Mouse (Mus musculus) spleen, postnatal 4 days (tissue): Measurements from ENCODE around the gene Cdh4.

Experiments used
- DNase-seq, 2 experiments: peaks; one replicate each; pipeline ENCODE4 v3.0.0; 2022; ENCODE audit warnings: low spot score in 2 of 2

The Cdh4 gene

DNA sequence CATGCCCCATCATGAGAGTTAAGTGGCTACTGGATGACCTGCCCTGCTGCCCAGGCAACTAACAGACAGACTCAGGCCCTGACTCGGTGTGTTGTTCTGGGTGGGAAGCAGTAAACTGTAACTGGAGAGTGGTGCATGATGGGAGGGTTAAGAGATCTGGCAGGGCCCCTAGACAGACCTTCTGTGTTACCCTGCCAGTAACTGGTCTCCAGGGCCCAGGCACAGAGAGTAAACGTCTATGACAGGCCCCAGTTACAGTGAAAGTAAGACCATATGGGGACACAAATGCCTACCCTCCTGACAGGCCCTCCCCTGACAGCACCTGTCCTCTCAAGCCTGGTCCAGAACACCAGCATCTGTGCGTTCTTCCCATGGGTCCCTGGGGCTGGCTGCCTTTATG is 420.4 kb downstream of the Cdh4 start:
- no peak for DNase-seq

GRCm38 (mm10) chr2:179863266-179863665 is 421.0 kb downstream of the Cdh4 start:
- DNase-seq: no peak

DNA sequence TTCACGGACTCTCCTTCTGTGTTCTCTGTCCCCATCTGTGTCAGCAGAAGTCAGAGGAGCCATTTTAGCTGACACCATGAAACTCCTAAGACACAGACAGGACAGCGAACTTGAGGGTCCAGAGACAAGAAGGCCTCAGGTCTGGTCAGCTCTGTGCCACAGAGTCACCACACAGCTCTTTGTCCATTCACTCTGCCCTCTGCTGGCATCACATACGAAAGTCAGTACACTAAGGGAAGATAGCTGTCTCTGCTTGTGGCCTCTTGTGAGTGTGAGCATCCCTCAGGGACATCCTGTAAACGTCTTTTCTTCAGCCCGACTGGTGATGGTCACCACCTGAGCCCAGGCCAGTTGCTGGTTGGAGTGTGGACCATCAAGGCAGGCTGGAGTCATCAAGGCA is 422.9 kb downstream of the Cdh4 start:
- DNase-seq: no peak

DNA sequence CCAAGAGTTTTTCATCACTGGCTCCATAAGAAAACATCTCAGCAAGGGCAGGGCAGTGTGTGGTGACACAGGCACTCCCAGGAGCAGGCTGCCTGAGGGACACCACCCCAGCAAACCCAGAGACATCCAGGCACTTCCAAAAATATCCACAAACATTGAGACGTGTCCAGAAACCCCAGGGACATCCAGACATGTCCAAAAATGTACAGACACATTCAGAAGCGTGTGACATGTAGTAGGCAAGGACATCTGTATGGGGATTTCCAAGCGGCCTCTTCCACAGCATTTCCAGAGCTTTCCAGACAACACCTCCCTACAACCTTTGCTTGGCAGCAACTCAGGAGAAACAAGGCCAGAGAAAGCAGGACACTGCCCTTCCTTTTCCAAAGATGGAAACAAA is 425.4 kb downstream of the Cdh4 start:
- DNase-seq: no peak

GRCm38 (mm10) chr2:179869871-179870270 is 427.6 kb downstream of the Cdh4 start:
- no peak for DNase-seq

DNA sequence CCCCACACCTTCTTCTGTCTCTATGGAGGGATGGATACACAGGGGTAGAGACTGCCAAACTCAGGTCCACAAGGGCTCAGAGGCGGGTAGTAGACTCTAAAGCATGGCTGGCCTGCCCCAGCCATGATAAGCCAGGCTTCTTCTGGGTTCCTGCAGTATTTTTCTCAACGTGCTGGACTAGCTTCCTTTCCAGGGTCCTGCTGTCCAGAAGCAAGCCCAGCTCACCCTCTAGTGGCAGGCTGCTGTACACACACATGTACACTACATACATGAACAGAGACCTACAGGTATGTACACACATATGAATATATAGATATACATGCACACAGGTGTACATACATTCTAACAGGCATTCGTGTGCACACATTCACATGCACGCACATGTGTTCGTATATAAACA is 430.5 kb downstream of the Cdh4 start:
- no peak for DNase-seq

GRCm38 (mm10) chr2:179873315-179873714 is 431.1 kb downstream of the Cdh4 start:
- no peak for DNase-seq

- DNase-seq: peak; percentile 50 to 83
Measured at GRCm38 (mm10) chr2:179875147-179875546, 432.9 kb downstream of the Cdh4 start.

DNA sequence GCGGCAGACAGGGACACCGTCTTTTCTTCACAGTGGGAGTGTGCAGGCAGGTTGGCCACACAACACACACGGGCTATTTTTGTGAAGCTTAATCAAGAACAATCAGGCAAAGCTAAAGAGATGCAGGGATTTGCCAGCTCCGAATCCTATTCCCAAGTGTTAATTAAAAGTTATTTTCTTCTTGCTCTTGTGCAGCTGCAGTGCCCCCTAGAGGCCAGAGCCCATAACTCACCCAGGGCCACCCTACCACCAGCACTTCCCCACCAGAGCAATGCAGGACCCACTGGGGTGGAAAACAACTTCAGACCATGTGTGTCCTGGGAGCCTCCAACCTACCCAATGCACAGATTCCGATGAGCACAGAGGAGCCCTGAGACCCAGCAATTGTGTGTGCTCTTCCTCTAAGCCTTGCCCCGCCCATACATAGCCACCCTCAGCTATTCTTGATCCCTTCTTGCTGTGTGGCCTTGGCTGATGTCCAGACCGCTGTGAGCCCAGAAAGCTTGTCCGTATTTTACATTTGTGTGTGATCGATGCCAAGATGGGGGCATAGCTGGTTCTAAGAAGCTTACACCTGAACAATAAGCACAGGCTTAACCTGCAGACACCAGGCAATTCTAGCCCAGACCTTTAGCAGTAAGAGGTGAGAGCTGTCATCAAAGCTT is 435.5 kb downstream of the Cdh4 start:
- DNase-seq: peak; percentile 24 to 77

DNA sequence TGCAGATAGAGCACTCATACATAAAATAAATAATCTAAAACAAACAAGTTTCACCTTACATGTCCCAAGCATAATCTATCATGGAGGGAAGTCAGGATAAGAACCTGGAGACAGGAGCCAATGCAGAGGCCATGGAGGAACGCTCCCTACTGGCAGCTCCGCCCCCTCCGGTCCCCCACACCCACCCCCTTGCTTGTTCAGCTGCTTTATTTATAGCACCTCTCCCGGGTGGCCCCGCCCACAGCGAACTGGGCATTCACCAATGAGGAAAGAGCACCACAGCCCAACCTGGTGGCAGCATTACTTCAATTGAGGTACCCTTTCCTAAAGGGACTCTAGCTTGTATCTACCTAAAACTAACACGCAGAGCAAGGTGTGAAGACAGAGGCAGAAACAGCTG is 442.3 kb downstream of the Cdh4 start:
- no peak for DNase-seq

DNA sequence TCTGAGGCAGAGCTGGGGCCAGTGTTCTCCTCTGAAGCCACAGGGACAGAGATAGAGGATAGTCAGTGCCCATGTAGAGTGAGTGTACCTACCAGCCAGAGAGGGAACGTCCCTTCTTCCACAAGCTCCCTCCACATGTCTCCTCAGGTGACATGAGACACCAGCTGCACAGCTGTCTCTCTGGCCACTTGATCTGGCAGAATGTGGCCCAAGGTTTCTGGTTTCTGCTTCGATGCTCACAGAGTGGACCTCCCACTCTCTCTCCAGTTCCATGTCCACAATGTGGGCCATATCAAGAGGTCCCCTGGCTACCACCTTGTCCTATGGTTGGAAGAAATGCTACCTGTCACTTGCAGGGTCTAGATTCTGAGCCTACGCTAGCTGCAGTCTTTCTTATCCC is 448.8 kb downstream of the Cdh4 start:
- no peak for DNase-seq

DNA sequence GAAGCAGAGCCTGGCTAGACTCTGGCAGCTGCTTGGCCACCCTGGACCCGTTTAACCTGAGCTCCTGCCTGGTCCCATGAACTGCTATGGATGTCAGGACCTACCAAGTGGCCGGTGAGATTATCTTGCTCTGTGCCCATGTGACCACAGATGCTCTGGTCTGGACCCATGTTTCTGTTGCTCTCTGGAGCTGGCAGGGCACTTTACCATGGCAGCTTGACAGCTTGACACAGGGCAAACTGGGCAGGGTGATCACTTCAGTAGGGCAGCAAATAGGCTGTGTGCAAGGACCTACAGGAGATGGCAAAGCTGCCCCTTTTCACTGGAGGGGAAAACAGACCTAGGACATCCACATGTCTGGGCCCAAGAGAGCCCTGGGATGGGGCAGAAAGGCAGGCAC is 454.7 kb downstream of the Cdh4 start:
- no peak for DNase-seq

DNA sequence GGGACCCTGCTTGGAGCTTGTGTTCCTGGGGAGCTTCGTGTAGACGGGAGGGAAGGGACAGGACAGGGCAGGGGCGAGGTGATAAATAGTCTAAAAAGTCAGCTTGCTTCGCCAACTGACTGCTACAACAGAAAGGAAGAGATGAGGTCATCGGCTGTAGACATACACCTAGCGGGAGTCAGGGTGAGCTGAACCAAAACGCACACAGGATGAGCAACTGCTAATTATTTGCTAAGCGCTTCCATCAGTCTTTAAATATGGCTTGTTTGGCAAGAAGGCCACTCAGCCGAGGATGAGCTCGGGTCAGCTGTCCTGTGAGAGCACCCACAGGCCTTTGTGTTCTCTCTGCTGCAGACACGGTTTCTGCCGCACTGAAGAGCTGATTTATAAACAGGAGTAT is 470.7 kb downstream of the Cdh4 start:
- DNase-seq: no peak

- DNase-seq: no peak
Measured at GRCm38 (mm10) chr2:179913349-179913748, 471.1 kb downstream of the Cdh4 start.

DNA sequence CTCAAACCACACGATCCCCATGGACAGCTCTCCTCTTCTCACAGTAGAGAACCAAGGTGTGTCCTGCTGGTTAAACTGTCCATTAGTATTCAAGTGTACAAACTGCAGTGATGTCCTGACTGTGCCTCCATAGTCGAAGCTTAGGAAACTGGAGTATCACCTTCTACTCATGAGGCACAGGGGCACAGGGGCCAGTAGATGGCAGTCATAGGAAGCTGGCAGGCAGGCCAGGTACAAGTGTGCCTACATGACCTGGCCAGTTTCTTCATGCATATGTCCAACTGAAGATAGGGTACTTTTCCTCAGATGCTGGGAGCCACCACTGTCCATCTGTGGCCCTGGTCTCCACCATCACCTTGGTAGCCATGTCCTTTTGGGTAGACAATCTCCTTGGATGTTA is 472.0 kb downstream of the Cdh4 start:
- no peak for DNase-seq

DNA sequence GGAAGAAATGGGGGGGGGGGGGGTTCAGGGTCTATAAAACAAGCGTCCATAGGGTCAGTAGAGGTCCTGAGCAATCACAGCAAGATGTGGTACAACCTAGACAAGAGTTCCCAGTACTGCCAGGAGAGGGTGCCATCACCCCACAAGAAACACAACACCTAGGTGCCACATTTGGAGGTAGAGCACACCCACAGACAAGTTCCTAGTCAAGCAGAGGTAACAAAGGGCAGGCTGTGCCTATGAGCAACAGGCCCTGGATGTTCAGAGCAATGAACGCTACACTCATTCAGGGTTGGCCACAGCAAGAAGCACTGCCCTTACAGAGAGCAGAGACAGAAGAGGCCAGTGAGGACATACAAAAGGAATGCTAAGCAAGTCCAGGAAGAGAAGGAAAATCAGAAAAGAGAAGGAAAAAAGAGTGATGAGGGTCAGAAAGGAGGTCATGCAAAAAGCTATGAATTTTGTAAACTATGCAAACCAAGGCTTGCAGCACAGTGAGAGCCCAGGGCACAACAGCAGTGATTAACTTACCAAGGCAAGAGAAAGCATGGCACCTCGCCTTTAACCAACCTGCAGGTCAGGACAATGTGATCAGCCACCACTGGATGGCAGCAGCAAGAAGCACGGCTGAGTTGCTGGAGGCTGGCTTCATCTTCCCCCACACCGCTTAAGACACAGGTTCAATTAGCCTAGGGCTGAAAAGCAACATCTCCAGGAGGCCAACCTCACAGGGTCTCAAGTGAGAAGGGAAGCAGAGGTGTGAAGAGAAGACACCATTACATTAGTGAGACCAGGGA is 474.8 kb downstream of the Cdh4 start:
- peak; percentile 59 to 77 for DNase-seq

DNA sequence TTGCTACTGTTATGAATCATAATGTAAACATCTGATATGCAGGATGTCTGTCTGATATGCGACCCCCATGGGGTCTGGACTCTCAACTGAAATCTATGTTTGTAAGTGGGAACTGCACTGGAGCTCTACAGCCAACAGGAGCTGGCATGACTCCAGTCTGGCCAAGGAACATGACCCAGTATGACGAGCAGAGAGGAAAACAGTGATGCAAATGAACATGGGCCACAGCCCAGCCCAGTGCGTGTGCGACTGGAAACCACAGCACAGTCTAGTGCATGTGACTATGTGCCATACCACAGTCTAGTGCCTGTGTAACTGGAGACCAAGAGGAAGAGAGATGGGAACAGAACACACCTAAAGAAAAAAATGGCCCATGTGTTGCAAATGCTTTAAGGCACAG is 477.8 kb downstream of the Cdh4 start:
- DNase-seq: no peak

DNA sequence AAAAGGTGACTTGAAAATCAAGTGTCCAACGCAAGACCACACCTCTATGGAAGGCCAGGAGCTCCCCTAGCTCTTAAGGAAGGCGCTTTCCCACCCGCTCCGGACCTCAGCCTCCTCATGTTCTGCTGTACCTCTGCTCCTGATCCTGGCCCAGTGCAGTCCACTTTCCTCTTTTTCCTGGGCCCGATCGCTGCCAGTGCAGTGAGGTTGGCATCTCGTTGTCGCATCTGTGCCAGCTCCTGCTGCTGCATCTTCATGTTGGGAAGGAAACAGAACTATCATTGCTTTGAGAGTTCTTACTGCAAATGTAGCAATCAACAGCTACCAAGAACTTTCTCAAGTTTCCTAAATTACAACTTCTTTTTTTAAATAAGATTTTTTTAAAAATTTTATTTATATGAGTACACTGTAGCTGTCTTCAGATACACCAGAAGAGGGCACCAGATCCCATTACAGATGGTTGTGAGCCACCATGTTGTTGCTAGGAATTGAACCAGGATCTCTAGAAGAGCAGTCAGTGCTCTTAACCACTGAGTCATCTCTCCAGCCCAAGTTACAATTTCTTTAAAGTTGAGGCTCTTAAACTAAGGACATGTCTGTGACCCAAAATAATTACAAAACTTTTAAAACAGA is 478.9 kb downstream of the Cdh4 start:
- no peak for DNase-seq

- no peak for DNase-seq
Measured at GRCm38 (mm10) chr2:179924038-179924437, 481.8 kb downstream of the Cdh4 start.

DNA sequence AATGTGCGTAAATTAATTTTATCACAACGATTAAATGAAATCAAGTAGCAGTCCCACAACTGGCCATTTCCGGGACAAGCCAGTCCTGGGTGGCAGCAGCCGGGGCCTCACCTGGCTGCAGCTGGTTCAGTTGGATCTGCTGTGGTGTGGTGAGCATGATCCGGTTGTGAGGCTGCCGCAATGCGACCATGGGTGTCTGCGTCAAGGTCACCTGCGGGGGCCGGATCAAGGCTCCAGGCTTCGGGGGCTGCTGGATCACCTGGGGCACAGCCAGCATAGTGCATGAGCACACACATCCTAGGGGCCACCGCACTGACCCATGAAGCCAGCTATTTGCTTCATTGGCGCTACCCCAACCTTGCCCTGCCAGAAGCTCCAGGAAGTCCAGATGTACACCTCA is 486.9 kb downstream of the Cdh4 start:
- no peak for DNase-seq

- DNase-seq: no peak
Measured at GRCm38 (mm10) chr2:179931741-179932140, 489.5 kb downstream of the Cdh4 start.

- DNase-seq: no peak
Measured at GRCm38 (mm10) chr2:179934165-179934564, 491.9 kb downstream of the Cdh4 start.

GRCm38 (mm10) chr2:179937091-179937490 is 494.9 kb downstream of the Cdh4 start:
- no peak for DNase-seq
